Mouse (Mus musculus) intestine, embryonic 14.5 days (tissue): ENCODE measurements around the gene Ccdc102a. TPM values are rescaled to one million over a fixed set of nuclear protein-coding genes. Genes with fewer than 3 reads are reported as not detected.

Source experiments
- ATAC-seq: fragments of 200-750 bp; cut with Nextera tagmentation; replicated peaks from 2 replicates; pipeline ENCODE4 v1.8.0; 2017; ENCODE audit warnings: low read depth, moderate number of reproducible peaks, moderate TSS enrichment, moderate library complexity; ENCODE audit not compliant: low FRiP score, low TSS enrichment
- DNase-seq: peaks from one replicate; pipeline ENCODE4 v3.0.0-alpha.2; 2018; ENCODE audit warnings: low spot score
- H3K27ac ChIP-seq: fragments of 300-500 bp; sonication (generic); 2 replicates; pipeline ENCODE4 v1.5.1; 2014; ENCODE audit warnings: low read depth, mild to moderate bottlenecking, control low read depth
- H3K27me3 ChIP-seq: fragments of 300-500 bp; sonication (generic); replicated peaks from 2 replicates; pipeline ENCODE4 v1.6.1; 2014; ENCODE audit warnings: low read length, control low read depth; ENCODE audit not compliant: control insufficient read depth, insufficient read depth
- H3K36me3 ChIP-seq: fragments of 300-500 bp; sonication (generic); 2 replicates; pipeline ENCODE4 v1.6.1; 2014; ENCODE audit warnings: low read length, control low read depth; ENCODE audit not compliant: control insufficient read depth, insufficient read depth
- H3K4me1 ChIP-seq: fragments of 300-500 bp; sonication (generic); replicated peaks from 2 replicates; pipeline ENCODE4 v1.6.1; 2014; ENCODE audit warnings: low read length, control low read depth, mixed read lengths; ENCODE audit not compliant: control insufficient read depth, insufficient read depth
- H3K4me2 ChIP-seq: fragments of 300-500 bp; sonication (generic); 2 replicates; pipeline ENCODE4 v1.6.1; 2014; ENCODE audit warnings: low read length
- H3K4me3 ChIP-seq: fragments of 300-500 bp; sonication (generic); 2 replicates; pipeline ENCODE4 v1.5.1; 2014; ENCODE audit warnings: low read depth, low read length, control low read depth, mixed read lengths
- H3K9ac ChIP-seq: fragments of 300-500 bp; sonication (generic); 2 replicates; pipeline ENCODE4 v1.6.1; 2014; ENCODE audit warnings: mild to moderate bottlenecking, low read length
- H3K9me3 ChIP-seq: fragments of 300-500 bp; sonication (generic); 2 replicates; pipeline ENCODE4 v1.6.1; 2016; ENCODE audit warnings: low read length, control low read depth; ENCODE audit not compliant: control insufficient read depth
- WGBS: fragments of 180-500 bp; shearing (Covaris S2); extraction: QIAGEN DNeasy Blood & Tissue Kit; methylation state at CpG from one replicate; pipeline ENCODE4 v1.1.7; 2014; 5-methylcytosine and 5-hydroxymethylcytosine counted together
- polyA plus RNA-seq: library from polyadenylated mRNA; unstranded; fragments of >200 nt; fragmentation: Nextera tagmentation; extraction: Ambion mirVana; gene quantifications from 2 replicates; pipeline ENCODE4 v1.2.1, GENCODE M21; 2014

Ccdc102a gene
- polyA plus RNA-seq, 1 experiment from 2014 or later: 28.2 TPM

GRCm38 (mm10) chr8:94954368-94954737 is 36.5 kb upstream of the Ccdc102a start:
- H3K4me3 ChIP-seq: no peak overlapping the region
- H3K27me3 ChIP-seq: no peaks in the 10 kb centered on the region
- DNase-seq (no peak), ATAC-seq (no peak)
- H3K4me2 ChIP-seq: no peak overlapping the region
- H3K27ac ChIP-seq: peak overlapping the region; percentile 69
- 0 out of 2 replicates have a peak, but pooled peaks cover 7% of the 10 kb centered on the region for H3K4me1 ChIP-seq
- WGBS: 77% methylated on average over 7 of the region's 7 CpGs
- no peaks in the 10 kb centered on the region for H3K36me3 ChIP-seq
- no peak overlapping the region for H3K9ac ChIP-seq
- H3K9me3 ChIP-seq: no peaks in the 10 kb centered on the region

DNA sequence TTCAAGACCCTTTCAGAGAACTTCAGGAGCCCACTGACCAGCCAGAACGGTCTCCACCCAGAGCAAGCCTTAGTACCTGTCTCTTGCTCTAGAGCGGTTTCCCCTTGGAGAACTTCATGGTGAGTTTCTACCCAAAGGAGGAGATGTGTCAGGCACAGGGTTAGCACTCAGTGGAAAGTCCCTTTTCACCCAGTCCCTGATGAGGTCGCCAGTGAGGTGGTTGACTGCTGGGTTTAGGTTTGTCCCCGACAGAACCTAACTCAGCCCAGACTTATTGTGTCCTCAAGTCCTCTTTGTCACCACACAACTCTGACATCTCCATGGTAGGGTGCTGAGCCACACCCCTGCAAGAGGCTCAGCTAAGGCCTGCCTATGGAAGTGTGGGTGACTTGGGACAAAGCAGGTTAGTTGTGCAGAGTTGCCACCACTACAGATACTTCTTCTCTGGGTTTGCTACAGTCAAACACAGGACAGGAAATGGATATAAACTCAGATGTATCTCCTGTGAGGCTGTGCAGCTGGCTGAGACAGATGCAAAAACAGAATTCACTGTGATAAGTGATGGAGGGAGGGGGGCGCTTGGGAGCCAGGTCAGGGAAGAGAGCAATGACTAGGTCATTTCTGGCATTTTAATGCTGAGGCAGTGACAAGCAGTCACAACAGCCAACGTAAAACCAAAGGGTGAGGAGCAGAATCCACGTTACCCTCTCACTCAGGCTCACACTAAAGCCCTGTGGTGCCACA is 35.9 kb upstream of the Ccdc102a start:
- Histone ChIP-seq H3K4me1 (0 out of 2 replicates have a peak, but pooled peaks cover 7% of the 10 kb centered on the region), H3K27me3 (no peaks in the 10 kb centered on the region), H3K9me3 (no peaks in the 10 kb centered on the region), H3K36me3 (no peaks in the 10 kb centered on the region), H3K4me3 (no peak overlapping the region), H3K27ac (no peak overlapping the region), H3K4me2 (no peak overlapping the region), H3K9ac (no peak overlapping the region)
- WGBS: 63% methylated on average over 7 of the region's 7 CpGs
- ATAC-seq: no peak
- no peak for DNase-seq

DNA sequence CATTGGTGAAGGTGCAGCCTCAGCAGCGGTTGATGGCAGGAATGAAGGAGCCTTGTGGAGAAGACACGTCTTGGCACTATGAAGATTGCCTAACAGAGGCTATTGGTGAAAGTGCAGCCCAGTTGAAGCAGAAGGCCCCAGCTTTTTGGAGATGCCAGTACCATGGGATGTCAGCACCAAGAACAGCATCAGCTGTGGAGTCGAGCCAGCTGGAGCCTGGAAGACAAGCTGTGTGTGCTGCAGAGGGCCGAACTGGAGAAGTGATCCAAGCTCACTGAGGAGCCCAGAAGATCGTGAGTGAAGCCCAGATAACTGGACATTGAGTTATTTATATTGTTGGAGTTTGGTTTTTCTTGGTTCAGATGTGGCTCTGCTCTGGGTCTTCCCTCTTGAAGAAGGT is 34.2 kb upstream of the Ccdc102a start:
- ATAC-seq: no peak

DNA sequence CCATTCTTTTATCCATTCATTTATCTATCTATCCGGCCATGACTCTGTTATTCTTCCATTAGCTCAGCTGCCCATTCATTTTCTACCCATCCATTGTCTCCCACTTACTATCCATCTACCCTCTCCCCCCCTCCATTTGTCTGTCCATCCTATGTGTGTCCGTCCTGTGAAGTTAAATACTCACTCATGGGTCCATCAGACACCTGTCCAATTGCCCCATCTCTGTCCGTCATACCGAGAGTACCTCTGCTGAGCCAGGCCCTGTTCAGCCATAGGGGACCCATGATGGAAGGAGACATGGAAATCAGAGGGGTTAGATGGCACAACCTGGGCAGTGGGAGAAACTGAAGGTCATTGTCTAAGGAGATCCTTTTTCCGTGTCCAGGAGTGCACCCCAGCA is 32.6 kb upstream of the Ccdc102a start:
- Histone ChIP-seq H3K27me3 (no peaks in the 10 kb centered on the region), H3K27ac (no peak overlapping the region), H3K4me3 (no peak overlapping the region), H3K9me3 (no peaks in the 10 kb centered on the region), H3K4me1 (0 out of 2 replicates have a peak, but pooled peaks cover 13% of the 10 kb centered on the region), H3K4me2 (no peak overlapping the region), H3K36me3 (no peaks in the 10 kb centered on the region), H3K9ac (no peak overlapping the region)
- ATAC-seq (no peak), DNase-seq (no peak)
- 71% methylated on average over 5 of the region's 5 CpGs for WGBS

More for the DNA sequence above, 34.2 kb upstream of the Ccdc102a start:
- 0 out of 2 replicates have a peak, but pooled peaks cover 7% of the 10 kb centered on the region for H3K4me1 ChIP-seq
- no peak overlapping the region for H3K4me2 ChIP-seq
- no peak overlapping the region for H3K4me3 ChIP-seq
- 76% methylated on average over 5 of the region's 5 CpGs for WGBS
- H3K9me3 ChIP-seq: no peaks in the 10 kb centered on the region
- no peaks in the 10 kb centered on the region for H3K36me3 ChIP-seq
- DNase-seq: no peak
- H3K9ac ChIP-seq: no peak overlapping the region
- H3K27me3 ChIP-seq: no peaks in the 10 kb centered on the region
- H3K27ac ChIP-seq: no peak overlapping the region

- Histone ChIP-seq H3K36me3 (no peaks in the 10 kb centered on the region), H3K4me3 (no peak overlapping the region), H3K4me1 (peaks cover 10% of the 10 kb centered on the region; the same call in 1 of the 2 replicates), H3K4me2 (no peak overlapping the region), H3K9ac (no peak overlapping the region), H3K9me3 (no peaks in the 10 kb centered on the region), H3K27me3 (no peaks in the 10 kb centered on the region), H3K27ac (no peak overlapping the region)
- 10% methylated on average over 4 of the region's 4 CpGs for WGBS
- ATAC-seq (peak; percentile 61), DNase-seq (peak; percentile 81)
Measured at GRCm38 (mm10) chr8:94950046-94950445, 32.1 kb upstream of the Ccdc102a start.

DNA sequence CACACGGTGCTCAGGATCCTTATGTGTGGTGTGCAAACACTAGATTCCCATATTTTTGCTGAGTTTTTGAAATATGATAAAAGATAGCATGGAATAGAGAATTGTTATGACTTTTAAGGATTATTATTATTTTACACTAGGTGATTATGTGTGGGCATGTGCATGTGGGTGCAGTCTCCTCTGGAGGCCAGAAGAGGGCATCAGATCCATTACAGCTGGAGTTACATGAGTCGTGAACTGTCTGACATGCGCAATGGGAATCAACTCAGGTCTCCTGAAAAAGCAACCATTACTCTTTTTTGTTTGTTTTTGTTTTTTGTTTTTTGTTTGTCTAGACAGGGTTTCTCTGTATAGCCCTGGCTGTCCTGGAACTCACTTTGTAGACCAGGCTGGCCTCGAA is 31.1 kb upstream of the Ccdc102a start:
- Histone ChIP-seq H3K36me3 (no peaks in the 10 kb centered on the region), H3K9ac (no peak overlapping the region), H3K4me3 (no peak overlapping the region), H3K4me2 (no peak overlapping the region), H3K27me3 (no peaks in the 10 kb centered on the region), H3K4me1 (peaks cover 7% of the 10 kb centered on the region; the same call in 1 of the 2 replicates), H3K27ac (no peak overlapping the region), H3K9me3 (no peaks in the 10 kb centered on the region)
- WGBS: 86% methylated on average over 4 of the region's 4 CpGs
- no peak for DNase-seq
- ATAC-seq: no peak

GRCm38 (mm10) chr8:94948421-94948820 is 30.5 kb upstream of the Ccdc102a start:
- no peaks in the 10 kb centered on the region for H3K36me3 ChIP-seq
- H3K4me2 ChIP-seq: no peak overlapping the region
- 80% methylated on average over 4 of the region's 4 CpGs for WGBS
- ATAC-seq: no peak
- H3K4me1 ChIP-seq: peaks cover 7% of the 10 kb centered on the region; the same call in 1 of the 2 replicates
- no peak for DNase-seq
- H3K27me3 ChIP-seq: no peaks in the 10 kb centered on the region
- H3K4me3 ChIP-seq: no peak overlapping the region
- H3K9ac ChIP-seq: no peak overlapping the region
- no peak overlapping the region for H3K27ac ChIP-seq
- no peaks in the 10 kb centered on the region for H3K9me3 ChIP-seq

GRCm38 (mm10) chr8:94945185-94945584 is 27.3 kb upstream of the Ccdc102a start:
- H3K4me3 ChIP-seq: no peak overlapping the region
- H3K4me1 ChIP-seq: peaks cover 7% of the 10 kb centered on the region; the same call in 1 of the 2 replicates
- H3K36me3 ChIP-seq: no peaks in the 10 kb centered on the region
- DNase-seq (no peak), ATAC-seq (no peak)
- H3K27me3 ChIP-seq: no peaks in the 10 kb centered on the region
- no peak overlapping the region for H3K4me2 ChIP-seq
- no peak overlapping the region for H3K9ac ChIP-seq
- WGBS: 39% methylated on average over 6 of the region's 6 CpGs
- no peak overlapping the region for H3K27ac ChIP-seq
- H3K9me3 ChIP-seq: no peaks in the 10 kb centered on the region

DNA sequence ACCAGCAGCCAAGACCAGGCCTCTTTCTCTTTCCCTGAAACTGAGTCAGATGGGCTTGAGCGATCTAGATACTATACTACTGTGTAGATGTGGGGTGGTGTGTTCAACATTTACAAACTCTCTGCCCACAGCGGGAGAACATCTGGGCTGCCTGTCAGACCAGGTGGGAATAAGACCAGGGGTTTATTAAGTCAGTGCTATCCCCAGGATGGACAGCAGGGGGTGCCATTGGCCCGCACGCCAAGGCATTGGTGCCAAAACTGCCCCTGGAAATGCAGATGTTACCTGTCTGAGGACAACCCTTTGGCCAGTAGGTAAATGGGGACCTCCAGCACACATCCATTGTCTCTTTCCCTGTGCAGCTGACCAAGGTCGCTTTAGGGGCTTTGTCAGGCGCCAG is 24.7 kb upstream of the Ccdc102a start:
- H3K9ac ChIP-seq: no peak overlapping the region
- H3K4me2 ChIP-seq: no peak overlapping the region
- no peak overlapping the region for H3K4me3 ChIP-seq
- no peaks in the 10 kb centered on the region for H3K27me3 ChIP-seq
- DNase-seq: peak; percentile 90
- 20% methylated on average over 6 of the region's 6 CpGs for WGBS
- H3K9me3 ChIP-seq: no peaks in the 10 kb centered on the region
- H3K27ac ChIP-seq: no peak overlapping the region
- H3K4me1 ChIP-seq: peaks cover 7% of the 10 kb centered on the region; the same call in 1 of the 2 replicates
- no peak for ATAC-seq
- no peaks in the 10 kb centered on the region for H3K36me3 ChIP-seq
